Mouse (Mus musculus) embryonic facial prominence, embryonic 10.5 days (tissue): ENCODE measurements around the gene Olfr403. TPM values are rescaled to one million over a fixed set of nuclear protein-coding genes. Genes with fewer than 3 reads are reported as not detected.
"Not testable (repeated sequence)": the region's sequence is repeated elsewhere in the genome, so short reads cannot be mapped to it uniquely, and the experiment has no call there.

Experiments used
- DNase-seq: peaks from one replicate; pipeline ENCODE4 v3.0.0-alpha.2; 2017; ENCODE audit warnings: low spot score
- H3K27ac ChIP-seq: fragments of 300-500 bp; sonication (generic); replicated peaks from 2 replicates; pipeline ENCODE4 v1.5.1; 2016; ENCODE audit warnings: mild to moderate bottlenecking
- H3K27me3 ChIP-seq: fragments of 300-500 bp; sonication (generic); replicated peaks from 2 replicates; pipeline ENCODE4 v1.6.1; 2016; ENCODE audit warnings: low read depth, mild to moderate bottlenecking; ENCODE audit not compliant: poor library complexity, severe bottlenecking
- H3K36me3 ChIP-seq: fragments of 300-500 bp; sonication (generic); replicated peaks from 2 replicates; pipeline ENCODE4 v1.6.1; 2016; ENCODE audit warnings: mild to moderate bottlenecking, moderate library complexity
- H3K4me1 ChIP-seq: fragments of 300-500 bp; sonication (generic); 2 replicates; pipeline ENCODE4 v1.6.1; 2016
- H3K4me3 ChIP-seq: fragments of 300-500 bp; sonication (generic); 2 replicates; pipeline ENCODE4 v1.5.1; 2016; ENCODE audit warnings: mild to moderate bottlenecking, moderate library complexity
- H3K9me3 ChIP-seq: fragments of 300-500 bp; sonication (generic); 2 replicates; pipeline ENCODE4 v1.6.1; 2016; ENCODE audit warnings: mild to moderate bottlenecking
- WGBS: fragments of 180-500 bp; shearing (Covaris S2); methylation state at CpG from one replicate; pipeline ENCODE4 v1.1.7; 2016; 5-methylcytosine and 5-hydroxymethylcytosine counted together
- polyA plus RNA-seq: library from polyadenylated mRNA; unstranded; fragments of >200 nt; fragmentation: Nextera tagmentation; extraction: Ambion mirVana; gene quantifications from 2 replicates; pipeline ENCODE4 v1.2.1, GENCODE M21; 2016

The Olfr403 gene
- polyA plus RNA-seq: not detected in 2 replicates

DNA sequence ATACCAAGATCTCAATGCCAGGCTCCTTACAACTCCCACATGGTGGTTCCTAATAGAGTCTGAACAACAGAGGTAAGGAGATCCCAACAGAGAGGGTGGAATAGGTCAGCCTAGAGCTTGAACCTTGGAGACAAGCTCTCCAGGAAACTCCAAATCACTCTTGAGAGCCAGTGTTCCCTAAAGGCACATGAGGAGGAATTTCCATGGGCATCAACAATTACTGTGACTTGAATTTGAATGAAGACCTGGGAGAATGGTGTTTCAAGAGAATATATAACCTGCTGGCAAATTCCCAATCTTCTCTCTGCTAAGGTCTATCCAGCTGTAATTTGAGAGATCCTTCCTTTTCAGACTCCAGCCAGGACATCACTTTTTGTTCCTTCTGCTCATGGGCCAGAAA is at the start of gene Olfr403:
Gene Olfr403, plus strand, starts transcription at position 301 of the 400 bp plus-strand sequence.
- no peak within 1 kb of the TSS for H3K27ac ChIP-seq
- H3K4me3 ChIP-seq: no peak within 1 kb of the TSS
- DNase-seq: no peak
- H3K27me3 ChIP-seq: no peaks in the 10 kb centered on the region
- no peaks in the 10 kb centered on the region for H3K4me1 ChIP-seq
- no peaks in the 10 kb centered on the region for H3K36me3 ChIP-seq
- H3K9me3 ChIP-seq: peaks cover 45% of the 10 kb centered on the region

- not testable (repeated sequence) for H3K4me1 ChIP-seq, H3K27ac ChIP-seq, H3K4me3 ChIP-seq, DNase-seq, H3K36me3 ChIP-seq, H3K27me3 ChIP-seq
- WGBS: 33% methylated on average over 1 of the region's 1 CpGs
- peaks cover 73% of the 10 kb centered on the region for H3K9me3 ChIP-seq
Measured at GRCm38 (mm10) chr11:74140001-74140400, 46.0 kb upstream of the Olfr403 start.

DNA sequence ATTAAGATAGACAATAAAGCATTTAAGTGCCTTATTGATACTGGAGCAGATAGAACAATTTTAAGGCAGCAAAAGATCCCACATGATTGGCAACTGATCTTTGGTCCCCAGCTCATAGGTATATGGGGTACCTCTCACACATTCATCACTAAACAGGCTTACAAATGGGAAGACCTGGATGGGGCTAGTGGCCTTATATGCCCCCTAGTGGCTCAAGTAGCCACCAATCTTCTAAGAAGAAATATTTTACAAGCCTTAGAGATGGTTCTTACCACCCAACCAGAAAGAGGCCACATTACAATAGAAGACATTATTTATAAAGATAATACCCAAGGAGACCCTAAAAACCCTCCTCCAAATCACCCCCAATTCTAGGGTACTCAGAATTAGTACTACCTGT is 40.2 kb upstream of the Olfr403 start:
- no peaks in the 10 kb centered on the region for H3K4me1 ChIP-seq

GRCm38 (mm10) chr11:74153229-74153628 is 32.8 kb upstream of the Olfr403 start, which contains the start of gene Olfr402:
Olfr402 (plus strand) TSS chr11:74153529.
- 66% methylated on average over 3 of the region's 3 CpGs for WGBS
- no peaks in the 10 kb centered on the region for H3K36me3 ChIP-seq
- H3K27me3 ChIP-seq: no peaks in the 10 kb centered on the region
- no peaks in the 10 kb centered on the region for H3K4me1 ChIP-seq
- DNase-seq: no peak
- peaks cover 54% of the 10 kb centered on the region for H3K9me3 ChIP-seq
- H3K27ac ChIP-seq: no peak within 1 kb of the TSS
- no peak within 1 kb of the TSS for H3K4me3 ChIP-seq

More for the DNA sequence above, 40.2 kb upstream of the Olfr403 start:
- no peak overlapping the region for H3K4me3 ChIP-seq
- no peak overlapping the region for H3K27ac ChIP-seq
- H3K9me3 ChIP-seq: peaks cover 80% of the 10 kb centered on the region
- no peak for DNase-seq
- no peaks in the 10 kb centered on the region for H3K27me3 ChIP-seq
- no peaks in the 10 kb centered on the region for H3K36me3 ChIP-seq

DNA sequence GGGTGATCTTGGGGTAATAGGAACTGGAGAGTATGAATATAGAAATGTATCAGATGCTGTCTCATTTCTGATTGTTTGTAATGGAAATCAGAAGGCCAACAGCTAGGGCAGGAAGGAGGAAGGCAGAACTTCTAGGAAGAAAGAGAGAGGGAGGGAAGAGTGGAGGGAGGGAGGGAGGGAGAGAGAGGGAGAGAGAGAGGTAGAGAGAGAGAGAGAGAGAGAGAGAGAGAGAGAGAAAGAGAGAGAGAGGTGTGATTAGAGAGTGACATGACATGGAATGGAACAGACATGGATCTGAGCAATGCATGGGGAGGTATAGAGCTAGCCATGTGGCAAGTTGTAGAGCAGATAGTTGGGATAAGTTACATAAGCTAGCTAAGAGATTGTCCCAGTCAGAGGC is 17.3 kb upstream of the Olfr403 start:
- H3K27ac ChIP-seq: no peak overlapping the region
- peaks cover 19% of the 10 kb centered on the region; the same call in 1 of the 2 replicates for H3K9me3 ChIP-seq
- no peak overlapping the region for H3K4me3 ChIP-seq
- H3K4me1 ChIP-seq: no peaks in the 10 kb centered on the region
- no peaks in the 10 kb centered on the region for H3K27me3 ChIP-seq
- DNase-seq: no peak
- H3K36me3 ChIP-seq: no peaks in the 10 kb centered on the region

DNA sequence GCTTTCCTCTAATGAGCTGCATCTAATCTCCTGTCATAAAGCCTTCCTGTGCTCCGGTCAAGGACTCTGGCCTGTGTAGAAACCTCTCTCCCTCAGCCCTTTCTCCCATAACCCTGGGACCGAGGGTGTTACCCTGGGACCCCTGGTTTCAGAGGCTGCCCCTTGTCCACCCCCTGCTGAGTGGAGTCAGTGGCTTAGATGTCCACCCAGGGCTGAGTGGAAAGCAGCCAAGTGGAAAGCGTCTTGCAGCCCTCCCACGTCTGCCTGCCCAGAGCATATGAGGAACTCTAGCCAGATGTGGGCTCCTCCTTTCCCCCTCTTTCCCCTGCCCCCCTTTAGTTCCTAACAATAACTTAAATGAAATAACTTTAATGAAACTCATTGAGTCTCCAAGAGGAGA is 2.9 kb upstream of the Olfr403 start:
- Histone ChIP-seq H3K4me1 (no peaks in the 10 kb centered on the region), H3K27ac (no peak overlapping the region), H3K4me3 (no peak overlapping the region), H3K36me3 (no peaks in the 10 kb centered on the region), H3K27me3 (no peaks in the 10 kb centered on the region), H3K9me3 (peaks cover 45% of the 10 kb centered on the region)
- WGBS: 85% methylated on average over 4 of the region's 4 CpGs
- DNase-seq: no peak

DNA sequence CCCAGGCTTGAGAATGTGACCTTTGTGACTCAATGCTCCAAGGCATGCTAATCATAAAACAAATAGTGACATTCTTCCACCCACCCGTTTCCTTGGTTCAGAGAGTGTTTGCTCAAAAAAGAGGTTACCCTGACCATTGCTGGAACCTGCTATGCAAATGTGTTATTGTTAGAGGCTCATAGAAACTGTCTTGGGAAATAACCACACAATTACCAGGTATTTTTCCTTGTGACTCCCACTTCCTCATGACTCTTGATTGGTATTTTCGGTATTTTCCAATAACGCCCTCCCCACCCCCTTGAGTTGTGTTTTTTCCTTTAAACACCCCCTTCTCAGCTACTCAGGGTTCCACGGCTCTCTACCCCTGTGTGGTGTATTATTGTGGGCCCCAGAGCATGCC is 2.3 kb upstream of the Olfr403 start:
- no peaks in the 10 kb centered on the region for H3K27me3 ChIP-seq
- no peaks in the 10 kb centered on the region for H3K4me1 ChIP-seq
- no peak for DNase-seq
- no peak overlapping the region for H3K27ac ChIP-seq
- H3K9me3 ChIP-seq: peaks cover 40% of the 10 kb centered on the region
- H3K36me3 ChIP-seq: no peaks in the 10 kb centered on the region
- H3K4me3 ChIP-seq: no peak overlapping the region
- WGBS: 79% methylated on average over 4 of the region's 4 CpGs

DNA sequence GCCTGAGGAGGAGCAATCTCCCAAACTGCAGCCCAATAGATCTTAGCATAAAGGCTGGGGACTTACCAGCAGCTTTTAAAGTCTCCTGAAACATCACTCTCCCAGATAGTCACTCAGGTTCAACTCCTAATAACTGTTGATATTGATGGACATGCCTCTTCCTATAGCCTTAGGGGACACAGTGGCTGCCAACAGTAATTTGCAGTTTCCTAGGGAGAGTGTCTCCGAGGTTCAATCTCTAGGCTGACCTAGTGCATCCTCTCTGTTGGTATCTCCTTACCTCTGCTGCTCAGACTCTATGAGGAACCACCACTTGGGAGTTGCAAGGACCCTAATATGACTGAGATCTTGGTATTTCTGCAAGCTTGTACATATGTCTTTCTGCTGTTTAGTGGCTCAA is 25.2 kb downstream of the Olfr403 start, which contains the start of gene Olfr43:
Gene Olfr43, minus strand, starts transcription at position 101 of the 400 bp plus-strand sequence.
- no peaks in the 10 kb centered on the region for H3K27me3 ChIP-seq
- H3K27ac ChIP-seq: no peak within 1 kb of the TSS
- no peak within 1 kb of the TSS for H3K4me3 ChIP-seq
- H3K9me3 ChIP-seq: peaks cover 22% of the 10 kb centered on the region; the same call in 1 of the 2 replicates
- WGBS: 60% methylated on average over 1 of the region's 1 CpGs
- H3K36me3 ChIP-seq: no peaks in the 10 kb centered on the region
- H3K4me1 ChIP-seq: no peaks in the 10 kb centered on the region
- DNase-seq: no peak

GRCm38 (mm10) chr11:74241201-74241600 is 55.2 kb downstream of the Olfr403 start:
- DNase-seq: no peak
- WGBS: 89% methylated on average over 3 of the region's 3 CpGs
- H3K4me3 ChIP-seq: no peak overlapping the region

More at GRCm38 (mm10) chr11:74241201-74241600, 55.2 kb downstream of the Olfr403 start:
- Histone ChIP-seq H3K36me3 (no peaks in the 10 kb centered on the region), H3K9me3 (peaks cover 33% of the 10 kb centered on the region), H3K27me3 (no peaks in the 10 kb centered on the region), H3K27ac (no peak overlapping the region), H3K4me1 (no peaks in the 10 kb centered on the region)

Other genes starting within 250 kb of the Olfr403 start
- not detected in 2 replicates for gene Olfr23, start 249.6 kb upstream of the Olfr403 start, polyA plus RNA-seq
- gene Olfr397, start 225.4 kb upstream of the Olfr403 start, polyA plus RNA-seq: not detected in 2 replicates
- not detected in 2 replicates for gene Olfr398, start 195.8 kb upstream of the Olfr403 start, polyA plus RNA-seq
- gene Olfr139, start 129.7 kb upstream of the Olfr403 start, polyA plus RNA-seq: not detected in 2 replicates
- not detected in 2 replicates for gene Olfr399, start 129.6 kb upstream of the Olfr403 start, polyA plus RNA-seq
- gene Zfp616, start 116.3 kb upstream of the Olfr403 start, polyA plus RNA-seq: not detected in 2 replicates
- not detected in 2 replicates for gene Olfr401, start 72.5 kb upstream of the Olfr403 start, polyA plus RNA-seq
- gene Olfr402, start 32.7 kb upstream of the Olfr403 start, polyA plus RNA-seq: not detected in 2 replicates
- not detected in 2 replicates for gene Olfr43, start 25.1 kb downstream of the Olfr403 start, polyA plus RNA-seq
- not detected in 2 replicates for gene Olfr406, start 73.6 kb downstream of the Olfr403 start, polyA plus RNA-seq
- not detected in 2 replicates for gene Olfr59, start 97.5 kb downstream of the Olfr403 start, polyA plus RNA-seq
- gene Olfr410, start 151.8 kb downstream of the Olfr403 start, polyA plus RNA-seq: not detected in 2 replicates
- gene Olfr411, start 166.4 kb downstream of the Olfr403 start, polyA plus RNA-seq: not detected in 2 replicates
- gene Olfr412, start 175.8 kb downstream of the Olfr403 start, polyA plus RNA-seq: not detected in 2 replicates